Mouse (Mus musculus) 3T3-L1 (cell line): Measurements from ENCODE around the gene Krtap13-1.
A peak's percentile ranks its signal among the peaks of the same experiment; 100 is the strongest.
"Not testable (repeated sequence)": the region's sequence is repeated elsewhere in the genome, so short reads cannot be mapped to it uniquely, and the experiment has no call there.

Experiments
- DNase-seq: peaks from one replicate; pipeline ENCODE4 v3.0.0-alpha.2; 2015; ENCODE audit warnings: low read depth, low spot score

Krtap13-1 gene

DNA sequence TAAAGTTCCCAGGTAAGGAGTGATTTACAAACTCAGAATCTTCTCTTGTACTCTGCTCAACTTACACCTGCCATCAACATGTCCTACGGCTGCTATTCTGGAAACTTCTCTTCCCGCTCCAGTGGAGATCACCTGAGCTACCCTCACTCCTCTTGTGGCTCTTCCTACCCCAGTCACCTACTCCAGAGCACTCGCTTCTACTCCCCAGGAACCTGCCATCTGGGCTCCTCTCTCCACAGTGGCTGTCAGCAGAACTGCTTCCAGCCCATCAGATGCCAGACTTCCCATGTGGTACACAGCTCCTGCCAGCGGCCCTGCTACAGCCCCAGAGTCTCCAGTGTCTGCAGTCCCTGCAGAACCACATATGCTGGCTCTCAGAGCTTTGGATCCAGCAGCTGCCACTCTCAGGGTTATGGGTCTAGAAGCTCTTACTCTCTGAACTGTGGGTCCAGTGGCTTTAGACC lies at the start of gene Krtap13-1:
Krtap13-1 (plus strand) TSS at position 51 of the 464 bp plus-strand sequence.
- no peak for DNase-seq

DNA sequence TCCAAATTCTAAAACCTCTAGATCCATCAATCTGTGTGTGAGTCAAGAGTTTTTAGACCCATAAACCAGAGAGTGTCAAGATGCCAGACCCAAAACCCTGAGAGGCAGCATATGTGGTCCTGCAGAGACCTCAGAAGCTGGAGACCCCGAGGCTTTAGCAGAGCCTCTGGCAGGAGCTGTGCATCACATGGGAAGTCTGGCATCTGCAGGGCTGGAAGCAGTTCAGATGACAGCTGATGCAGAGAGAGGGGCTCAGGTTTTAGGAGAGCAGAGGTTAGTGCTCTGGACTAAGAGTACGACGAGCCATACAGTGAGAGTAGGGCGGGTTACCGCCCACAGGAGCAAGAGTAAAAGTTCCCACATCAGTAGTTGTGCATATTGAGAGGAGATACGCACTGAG lies 49.6 kb upstream of the Krtap13-1 start:
- no peak for DNase-seq

DNA sequence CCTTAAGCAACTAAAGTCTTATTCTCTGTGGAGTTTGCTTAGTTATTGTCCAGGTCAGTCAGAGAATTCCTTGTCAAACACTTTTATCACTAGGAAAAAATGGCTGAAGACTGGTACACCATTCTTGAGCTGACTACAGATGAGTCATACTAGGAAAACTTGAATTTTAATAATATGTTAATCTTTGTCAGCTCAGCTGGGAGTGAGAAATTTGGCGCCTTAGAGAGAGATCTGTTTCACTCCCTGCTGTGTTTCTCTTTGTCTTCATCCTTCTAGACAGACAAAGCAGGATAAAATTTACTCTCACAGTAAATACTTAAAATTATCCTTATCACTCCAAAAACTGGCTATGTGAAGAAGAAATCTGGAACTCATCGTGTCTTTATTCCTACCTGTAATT lies 47.4 kb upstream of the Krtap13-1 start:
- DNase-seq, result no peak

DNA sequence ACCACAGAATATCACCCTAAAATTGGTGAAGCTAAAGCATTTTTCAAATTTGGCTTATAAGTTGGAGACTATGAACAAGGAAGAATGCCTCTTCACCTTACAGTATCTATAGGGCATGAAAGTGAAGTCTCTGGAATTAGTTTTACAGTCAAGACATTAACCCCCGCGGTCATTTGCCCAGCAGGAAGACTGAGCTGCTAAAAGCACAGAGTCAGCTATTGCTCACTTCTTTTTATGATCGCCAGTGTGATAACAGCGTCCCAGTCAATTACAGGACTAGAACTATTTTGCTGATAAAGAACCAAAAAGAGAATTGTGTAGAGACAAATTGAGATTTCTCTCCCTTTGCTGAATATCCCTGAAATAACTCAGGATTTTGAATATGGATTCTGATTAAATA lies 32.4 kb upstream of the Krtap13-1 start:
- no peak for DNase-seq

DNA sequence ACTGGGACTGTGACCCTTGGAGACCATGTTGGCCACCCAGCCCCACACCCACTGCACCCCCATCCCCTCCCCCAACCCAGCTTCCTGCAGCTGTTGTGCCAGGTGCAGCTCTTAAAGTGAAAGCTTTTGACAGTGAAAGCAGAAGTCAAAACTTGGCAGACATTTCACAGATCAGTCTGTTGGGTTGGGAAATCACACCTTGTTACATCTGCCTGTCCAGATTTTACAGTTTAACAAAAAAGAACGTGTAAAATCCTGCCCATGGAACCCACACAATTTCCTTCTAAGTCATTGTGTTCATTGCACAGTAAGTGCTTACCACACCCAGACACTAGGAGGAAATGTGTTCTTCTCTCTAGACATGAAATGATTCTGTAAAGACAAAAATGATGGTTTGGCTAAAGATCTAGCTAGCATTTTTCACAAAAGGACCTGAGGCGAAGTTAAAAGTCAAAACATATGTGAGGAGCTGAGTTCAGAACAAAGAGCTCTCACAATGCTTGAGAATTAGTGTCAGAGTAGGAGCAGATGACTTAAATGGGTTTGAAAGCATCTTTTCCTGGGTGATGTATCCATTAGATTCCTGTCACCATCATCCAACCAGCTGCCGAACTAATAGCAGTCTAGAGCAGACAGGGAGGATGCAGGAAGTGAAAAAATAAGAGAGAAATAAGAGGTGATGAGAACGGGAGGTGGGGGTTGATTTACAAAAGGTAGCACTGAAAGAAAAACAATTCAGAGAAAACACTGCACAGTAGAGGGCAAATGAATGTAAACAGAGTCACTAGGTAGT lies 27.4 kb upstream of the Krtap13-1 start:
- DNase-seq, result no peak

DNA sequence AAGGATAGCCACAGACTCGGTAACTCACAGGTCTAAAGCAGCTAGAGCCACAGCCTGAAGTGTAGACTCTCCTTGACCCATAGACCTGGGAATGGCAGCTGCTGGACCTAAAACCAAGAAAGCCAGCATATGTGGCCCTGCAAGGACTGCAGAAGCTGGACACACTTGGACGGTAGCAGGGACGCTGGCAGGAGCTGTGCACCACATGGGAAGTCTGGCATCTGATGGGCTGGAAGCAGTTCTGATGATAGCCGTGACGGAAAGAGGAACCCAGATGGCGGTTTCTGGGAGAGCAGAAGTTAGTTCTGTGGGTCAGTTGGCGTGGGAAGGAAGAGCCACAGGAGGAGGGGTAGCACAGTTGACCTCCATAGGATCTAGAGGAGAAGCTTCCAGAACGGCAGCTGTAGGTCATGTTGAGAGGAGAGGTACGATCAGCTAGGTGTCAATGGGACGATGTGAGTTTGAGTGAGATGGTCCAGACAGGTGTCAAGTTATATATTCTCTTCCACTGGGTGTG lies 21.1 kb upstream of the Krtap13-1 start, which contains the start of gene 2310061N02Rik:
2310061N02Rik (minus strand) TSS at position 467 of the 517 bp plus-strand sequence.
- DNase-seq, result no peak

DNA sequence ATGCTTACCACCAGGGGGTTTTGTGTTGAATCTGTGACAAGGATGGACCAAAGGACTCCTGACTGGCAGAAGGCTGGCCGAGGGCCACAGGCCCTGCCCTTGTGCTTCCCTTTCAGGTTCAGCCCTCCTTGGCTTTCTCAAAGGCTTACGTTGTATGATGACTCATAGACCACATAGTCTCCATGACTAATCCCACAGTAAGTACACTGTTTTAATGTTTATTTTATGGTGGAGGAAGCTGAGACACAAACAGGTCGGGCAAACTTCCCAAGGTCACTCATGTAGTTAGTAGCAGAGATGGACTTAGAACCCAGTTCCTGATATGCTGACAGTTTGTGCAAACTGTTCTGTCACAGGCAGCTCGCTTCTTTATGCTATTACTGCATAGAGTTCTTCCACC lies 17.9 kb upstream of the Krtap13-1 start:
- DNase-seq, result peak; percentile 66

DNA sequence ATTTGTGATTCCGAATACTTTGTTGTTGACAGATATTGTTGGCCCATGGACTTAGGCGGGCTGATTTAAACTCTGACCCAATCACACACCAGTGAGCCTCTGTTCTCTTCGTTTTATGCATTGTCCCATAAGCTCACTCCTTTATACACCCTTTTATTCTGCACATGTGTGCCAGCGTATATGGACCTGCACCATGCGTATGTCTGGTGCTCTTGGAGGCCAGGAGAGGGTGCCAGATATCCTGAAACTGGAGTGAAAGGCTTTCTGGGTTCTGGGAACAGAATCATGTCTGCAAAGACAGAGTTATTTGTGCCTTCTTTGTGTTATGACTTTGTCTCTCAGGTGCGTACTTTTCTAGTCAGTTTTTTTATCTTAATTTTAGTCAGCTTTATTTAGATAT lies 17.4 kb upstream of the Krtap13-1 start:
- no peak for DNase-seq

DNA sequence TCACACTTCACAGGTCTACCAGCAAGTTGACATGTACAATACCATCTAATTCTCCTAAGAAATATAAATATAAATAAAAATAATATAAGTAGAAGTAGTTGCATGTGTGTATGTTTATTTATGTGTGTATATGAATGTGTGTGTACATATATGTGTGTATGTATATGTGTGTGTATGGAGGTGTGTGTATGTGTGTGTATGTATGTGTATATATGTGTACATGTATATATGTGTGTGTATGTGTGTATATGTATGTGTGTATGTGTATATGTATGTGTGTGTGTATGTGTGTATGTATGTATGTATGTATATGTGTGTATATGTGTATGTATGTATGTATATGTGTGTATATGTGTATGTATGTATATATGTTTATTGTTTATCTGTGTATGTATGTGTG lies 12.1 kb upstream of the Krtap13-1 start:
- DNase-seq, result no peak

DNA sequence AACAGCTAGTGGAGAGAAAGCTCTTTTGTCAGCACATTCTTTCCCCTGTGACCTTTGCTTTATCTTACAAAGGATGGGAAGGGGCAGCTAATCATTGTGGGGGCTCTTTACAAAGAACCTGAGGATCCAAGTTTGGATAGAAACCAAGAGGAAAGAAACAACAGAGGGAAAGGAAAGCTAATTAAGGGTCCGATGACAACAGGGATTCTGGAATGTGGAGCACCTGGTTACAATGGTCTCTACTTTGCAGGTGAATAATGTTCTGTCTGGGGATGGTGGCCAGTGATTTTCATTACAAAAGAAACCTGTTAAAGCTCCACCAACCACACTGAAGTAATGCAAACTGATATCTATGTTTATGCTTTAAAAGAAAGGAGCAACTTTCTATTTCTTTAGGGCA lies 8.6 kb upstream of the Krtap13-1 start:
- DNase-seq, result no peak

DNA sequence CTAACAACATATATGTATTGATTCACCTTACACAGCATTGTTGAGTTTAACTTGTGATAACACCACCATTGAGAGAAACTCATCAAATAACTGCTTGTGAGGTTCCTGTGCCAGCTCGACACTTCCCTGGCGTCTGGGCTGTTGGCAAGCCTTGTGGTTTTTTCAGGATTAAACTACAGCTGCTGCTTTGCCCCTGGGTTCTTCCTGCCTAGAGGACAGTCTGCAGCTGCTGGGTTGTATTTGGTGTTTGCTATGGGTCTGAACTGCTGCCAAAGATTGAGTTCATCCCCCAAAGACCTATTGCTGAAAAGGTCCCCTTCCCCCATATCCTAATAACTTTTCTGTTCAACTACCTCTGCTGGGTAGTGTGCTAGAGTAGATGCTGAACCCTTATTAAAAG lies 6.7 kb downstream of the Krtap13-1 start:
- no peak for DNase-seq

DNA sequence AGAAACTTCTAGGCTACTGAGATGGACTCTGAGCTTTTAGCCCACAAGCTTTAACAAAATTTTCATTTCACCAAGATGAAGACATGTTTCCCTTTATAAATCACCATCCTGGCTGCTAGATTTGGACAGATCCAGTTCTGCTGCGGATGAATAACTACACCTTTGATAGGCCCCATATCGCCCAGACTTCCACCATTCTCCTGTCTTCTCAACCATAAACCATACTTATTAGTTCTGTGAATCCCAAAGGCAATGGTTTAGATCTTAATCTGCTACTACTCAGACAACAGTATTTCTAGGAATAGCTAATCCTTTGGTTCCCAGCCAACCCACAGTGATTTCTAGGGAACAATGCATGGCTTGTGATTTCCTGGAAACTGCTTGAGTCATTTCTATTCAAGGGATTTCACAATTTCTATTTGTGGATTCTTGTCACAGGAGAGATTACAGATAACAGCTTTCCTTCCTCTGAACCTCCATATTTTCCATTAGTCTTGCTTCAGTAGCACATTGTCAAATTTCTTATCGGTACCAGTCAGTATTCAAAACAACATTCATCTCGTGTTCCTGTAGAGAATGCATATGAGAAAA lies 16.2 kb downstream of the Krtap13-1 start:
- DNase-seq, result no peak

DNA sequence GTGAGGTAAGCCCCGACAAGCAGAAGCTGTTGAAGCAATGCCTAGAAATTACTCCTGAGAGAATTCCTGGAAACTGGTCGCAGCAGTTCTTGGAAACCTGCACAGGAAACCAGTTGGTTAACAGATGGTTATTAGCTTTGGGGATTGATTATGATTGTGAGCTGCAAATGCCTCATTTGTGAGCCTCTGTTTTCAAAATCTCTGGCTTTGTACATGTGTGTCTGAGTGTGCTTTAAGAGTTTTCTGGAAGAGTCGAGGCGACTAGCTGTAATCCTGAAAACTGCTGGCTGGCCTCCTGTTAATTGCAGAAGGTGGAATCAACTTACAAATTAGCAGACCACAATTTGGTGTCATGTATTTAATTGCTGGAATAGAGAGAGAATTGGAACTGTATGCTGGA lies 19.3 kb downstream of the Krtap13-1 start:
- DNase-seq, result no peak

DNA sequence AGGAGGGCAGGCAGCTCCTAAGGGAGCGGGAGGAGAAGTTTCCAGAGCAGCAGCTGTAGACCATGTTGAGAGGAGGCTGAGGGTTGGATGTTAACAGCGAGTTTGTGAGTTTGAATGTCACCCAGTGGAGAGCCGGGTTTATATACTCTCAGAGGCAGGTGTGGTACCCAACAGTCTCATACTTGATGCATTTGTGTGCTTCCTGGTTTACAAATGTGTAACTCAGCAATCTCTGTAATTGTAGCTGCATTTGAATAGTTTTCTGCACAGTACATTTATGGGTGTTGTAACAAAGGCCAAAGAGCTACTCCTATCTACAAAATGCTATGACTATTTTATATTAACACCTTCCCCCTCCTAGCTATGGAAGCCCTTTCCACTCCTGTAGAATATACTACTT lies 22.9 kb downstream of the Krtap13-1 start, which contains the start of gene Krtap13:
Krtap13 (minus strand) TSS at position 101 of the 400 bp plus-strand sequence.
- DNase-seq, result not testable (repeated sequence)

DNA sequence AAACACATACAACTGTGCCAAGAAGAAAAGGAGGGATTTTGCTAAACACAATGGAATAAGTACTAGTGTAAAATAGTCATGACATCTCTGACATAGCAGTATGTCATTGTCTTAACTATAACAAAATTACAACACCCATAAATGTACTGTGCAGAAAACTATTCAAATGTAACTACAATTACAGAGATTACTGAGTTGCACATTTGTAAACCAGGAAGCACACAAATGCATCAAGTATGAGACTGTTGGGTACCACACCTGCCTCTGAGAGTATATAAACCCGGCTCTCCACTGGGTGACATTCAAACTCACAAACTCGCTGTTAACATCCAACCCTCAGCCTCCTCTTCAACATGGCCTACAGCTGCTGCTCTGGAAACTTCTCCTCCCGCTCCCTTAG lies 29.9 kb downstream of the Krtap13-1 start, which contains the start of gene 2310034C09Rik:
2310034C09Rik (plus strand) TSS at position 301 of the 400 bp plus-strand sequence.
- DNase-seq, result not testable (repeated sequence)

DNA sequence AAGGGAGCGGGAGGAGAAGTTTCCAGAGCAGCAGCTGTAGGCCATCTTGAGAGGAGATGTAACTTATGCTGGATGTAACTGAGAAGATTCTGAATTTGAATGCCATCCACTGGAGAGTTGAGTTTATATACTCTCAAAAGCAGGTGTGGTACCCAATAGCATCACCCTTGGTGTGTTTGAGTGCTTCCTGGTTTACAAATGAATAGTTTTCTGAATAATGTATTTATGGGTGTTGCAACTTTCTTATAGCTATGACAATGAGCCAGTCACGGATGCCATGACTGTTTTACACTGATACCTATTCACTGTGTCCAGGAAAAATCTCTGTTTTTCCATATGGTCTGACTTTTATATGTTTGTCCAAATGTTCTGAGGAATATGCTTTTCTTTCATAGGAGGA lies 45.4 kb downstream of the Krtap13-1 start, which contains the start of gene 2310057N15Rik:
2310057N15Rik (minus strand) TSS at position 101 of the 400 bp plus-strand sequence.
- no peak for DNase-seq

DNA sequence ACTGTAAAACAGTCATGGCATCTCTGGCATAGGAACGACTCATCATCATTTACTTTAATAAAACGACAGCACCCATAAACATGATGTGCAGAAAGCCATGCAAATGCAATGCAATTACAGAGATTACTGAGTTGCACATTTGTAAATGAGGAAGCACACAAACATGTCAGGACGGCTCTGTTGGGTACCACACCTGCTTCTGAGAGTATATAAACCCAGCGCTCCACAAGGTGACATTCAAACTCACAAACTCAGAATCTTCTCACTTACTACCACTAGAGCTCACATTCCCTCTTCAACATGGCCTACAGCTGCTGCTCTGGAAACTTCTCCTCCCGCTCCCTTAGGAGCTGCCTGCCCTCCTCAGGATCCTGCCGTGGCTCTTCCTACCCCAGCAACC lies 48.9 kb downstream of the Krtap13-1 start, which contains the start of gene Gm5965:
Gm5965 (plus strand) TSS at position 301 of the 400 bp plus-strand sequence.
- no peak for DNase-seq
